Mouse (Mus musculus) embryonic facial prominence, embryonic 10.5 days (tissue): ENCODE results near the gene Rhbdf2. TPM values are rescaled to one million over a fixed set of nuclear protein-coding genes. Genes with fewer than 3 reads are reported as not detected.

Experiments used
- DNase-seq: peaks from one replicate; pipeline ENCODE4 v3.0.0-alpha.2; 2017; ENCODE audit warnings: low spot score
- H3K27ac ChIP-seq: fragments of 300-500 bp; sonication (generic); replicated peaks from 2 replicates; pipeline ENCODE4 v1.5.1; 2016; ENCODE audit warnings: mild to moderate bottlenecking
- H3K27me3 ChIP-seq: fragments of 300-500 bp; sonication (generic); replicated peaks from 2 replicates; pipeline ENCODE4 v1.6.1; 2016; ENCODE audit warnings: low read depth, mild to moderate bottlenecking; ENCODE audit not compliant: poor library complexity, severe bottlenecking
- H3K36me3 ChIP-seq: fragments of 300-500 bp; sonication (generic); replicated peaks from 2 replicates; pipeline ENCODE4 v1.6.1; 2016; ENCODE audit warnings: mild to moderate bottlenecking, moderate library complexity
- H3K4me1 ChIP-seq: fragments of 300-500 bp; sonication (generic); 2 replicates; pipeline ENCODE4 v1.6.1; 2016
- H3K4me3 ChIP-seq: fragments of 300-500 bp; sonication (generic); 2 replicates; pipeline ENCODE4 v1.5.1; 2016; ENCODE audit warnings: mild to moderate bottlenecking, moderate library complexity
- H3K9me3 ChIP-seq: fragments of 300-500 bp; sonication (generic); 2 replicates; pipeline ENCODE4 v1.6.1; 2016; ENCODE audit warnings: mild to moderate bottlenecking
- WGBS: fragments of 180-500 bp; shearing (Covaris S2); methylation state at CpG from one replicate; pipeline ENCODE4 v1.1.7; 2016; 5-methylcytosine and 5-hydroxymethylcytosine counted together
- polyA plus RNA-seq: library from polyadenylated mRNA; unstranded; fragments of >200 nt; fragmentation: Nextera tagmentation; extraction: Ambion mirVana; gene quantifications from 2 replicates; pipeline ENCODE4 v1.2.1, GENCODE M21; 2016

The Rhbdf2 gene
- polyA plus RNA-seq, 1 experiment from 2014 or later: 5.5 TPM

- Histone ChIP-seq H3K9me3 (no peaks in the 10 kb centered on the region), H3K36me3 (peaks cover 8% of the 10 kb centered on the region), H3K4me1 (peaks cover 36% of the 10 kb centered on the region), H3K4me3 (peak within 1 kb of the TSS; percentile 98), H3K27ac (peak within 1 kb of the TSS; percentile 94), H3K27me3 (no peaks in the 10 kb centered on the region)
- 3% methylated on average over 51 of the region's 51 CpGs for WGBS
- DNase-seq: peak; percentile 90
Observed at GRCm38 (mm10) chr11:116581376-116581814, 45.4 kb downstream of the Rhbdf2 start, which contains the start of gene Ube2o. Gene Ube2o, minus strand, starts transcription at chr11:116581447.

- no peaks in the 10 kb centered on the region for H3K27me3 ChIP-seq
- peak overlapping the region; percentile 94 for H3K27ac ChIP-seq
- H3K36me3 ChIP-seq: peaks cover 8% of the 10 kb centered on the region
- DNase-seq: peak; percentile 77
- H3K4me3 ChIP-seq: peak overlapping the region; percentile 98
- 1% methylated on average over 91 of the region's 91 CpGs for WGBS
- no peaks in the 10 kb centered on the region for H3K9me3 ChIP-seq
- peaks cover 37% of the 10 kb centered on the region for H3K4me1 ChIP-seq
Observed at GRCm38 (mm10) chr11:116580711-116581375, 46.0 kb downstream of the Rhbdf2 start.

- no peak for DNase-seq
- no peaks in the 10 kb centered on the region for H3K27me3 ChIP-seq
- WGBS: 24% methylated on average over 10 of the region's 10 CpGs
- H3K4me1 ChIP-seq: peaks cover 44% of the 10 kb centered on the region
- H3K36me3 ChIP-seq: peaks cover 8% of the 10 kb centered on the region
- H3K27ac ChIP-seq: peak overlapping the region; percentile 94
- peak overlapping the region; percentile 98 for H3K4me3 ChIP-seq
- no peaks in the 10 kb centered on the region for H3K9me3 ChIP-seq
Observed at GRCm38 (mm10) chr11:116580031-116580652, 46.7 kb downstream of the Rhbdf2 start.

GRCm38 (mm10) chr11:116579280-116579679 lies 47.5 kb downstream of the Rhbdf2 start:
- H3K36me3 ChIP-seq: peaks cover 8% of the 10 kb centered on the region
- peak overlapping the region; percentile 98; the same call in 1 of the 2 replicates for H3K4me3 ChIP-seq
- H3K4me1 ChIP-seq: peaks cover 52% of the 10 kb centered on the region
- DNase-seq: no peak
- H3K27ac ChIP-seq: no peak overlapping the region
- H3K9me3 ChIP-seq: no peaks in the 10 kb centered on the region
- WGBS: 92% methylated on average over 3 of the region's 3 CpGs
- H3K27me3 ChIP-seq: no peaks in the 10 kb centered on the region

- Histone ChIP-seq H3K27me3 (no peaks in the 10 kb centered on the region), H3K4me3 (no peak overlapping the region), H3K27ac (no peak overlapping the region), H3K9me3 (no peaks in the 10 kb centered on the region), H3K36me3 (peaks cover 18% of the 10 kb centered on the region), H3K4me1 (peaks cover 74% of the 10 kb centered on the region)
- no peak for DNase-seq
- 88% methylated on average over 2 of the region's 2 CpGs for WGBS
Observed at GRCm38 (mm10) chr11:116575396-116575795, 51.4 kb downstream of the Rhbdf2 start.

GRCm38 (mm10) chr11:116574982-116575381 lies 51.8 kb downstream of the Rhbdf2 start:
- Histone ChIP-seq H3K4me1 (peaks cover 70% of the 10 kb centered on the region), H3K27me3 (no peaks in the 10 kb centered on the region), H3K27ac (no peak overlapping the region), H3K9me3 (no peaks in the 10 kb centered on the region), H3K36me3 (peaks cover 18% of the 10 kb centered on the region), H3K4me3 (no peak overlapping the region)
- DNase-seq: no peak
- WGBS: 74% methylated on average over 6 of the region's 6 CpGs

- Histone ChIP-seq H3K27ac (no peak overlapping the region), H3K4me1 (peaks cover 65% of the 10 kb centered on the region), H3K4me3 (no peak overlapping the region), H3K9me3 (no peaks in the 10 kb centered on the region), H3K36me3 (peaks cover 17% of the 10 kb centered on the region), H3K27me3 (no peaks in the 10 kb centered on the region)
- DNase-seq: no peak
- WGBS: 64% methylated on average over 6 of the region's 6 CpGs
Observed at GRCm38 (mm10) chr11:116574486-116574885, 52.3 kb downstream of the Rhbdf2 start.

GRCm38 (mm10) chr11:116572756-116573543 lies 53.9 kb downstream of the Rhbdf2 start:
- peaks cover 62% of the 10 kb centered on the region for H3K4me1 ChIP-seq
- peaks cover 10% of the 10 kb centered on the region; the same call in 1 of the 2 replicates for H3K36me3 ChIP-seq
- no peak overlapping the region for H3K4me3 ChIP-seq
- WGBS: 54% methylated on average over 12 of the region's 12 CpGs
- peak overlapping the region; percentile 21; the same call in 1 of the 2 replicates for H3K27ac ChIP-seq
- no peaks in the 10 kb centered on the region for H3K27me3 ChIP-seq
- DNase-seq: no peak
- H3K9me3 ChIP-seq: no peaks in the 10 kb centered on the region

- Histone ChIP-seq H3K27ac (no peak overlapping the region), H3K4me1 (peaks cover 65% of the 10 kb centered on the region), H3K27me3 (no peaks in the 10 kb centered on the region), H3K4me3 (no peak overlapping the region), H3K36me3 (peaks cover 10% of the 10 kb centered on the region; the same call in 1 of the 2 replicates), H3K9me3 (no peaks in the 10 kb centered on the region)
- DNase-seq: no peak
- 86% methylated on average over 19 of the region's 19 CpGs for WGBS
Observed at GRCm38 (mm10) chr11:116571767-116572679, 54.8 kb downstream of the Rhbdf2 start.

- H3K9me3 ChIP-seq: no peaks in the 10 kb centered on the region
- no peak overlapping the region for H3K27ac ChIP-seq
- no peaks in the 10 kb centered on the region for H3K27me3 ChIP-seq
- 88% methylated on average over 7 of the region's 7 CpGs for WGBS
- DNase-seq: no peak
- no peak overlapping the region for H3K4me3 ChIP-seq
- peaks cover 56% of the 10 kb centered on the region for H3K4me1 ChIP-seq
- H3K36me3 ChIP-seq: peaks cover 10% of the 10 kb centered on the region; the same call in 1 of the 2 replicates
Observed at GRCm38 (mm10) chr11:116570821-116571220, 56.0 kb downstream of the Rhbdf2 start.

GRCm38 (mm10) chr11:116567531-116567930 lies 59.3 kb downstream of the Rhbdf2 start:
- Histone ChIP-seq H3K27ac (no peak overlapping the region), H3K4me1 (peaks cover 28% of the 10 kb centered on the region), H3K27me3 (no peaks in the 10 kb centered on the region), H3K9me3 (no peaks in the 10 kb centered on the region), H3K36me3 (peaks cover 28% of the 10 kb centered on the region), H3K4me3 (no peak overlapping the region)
- no peak for DNase-seq
- 87% methylated on average over 8 of the region's 8 CpGs for WGBS
